Mouse (Mus musculus) hindbrain, embryonic 11.5 days (tissue): ENCODE measurements at regions not wholly inside any gene's neighbourhood (a gene's known extent, or its start where the extent isn't known, plus 50 kb on each side); places are given as distances from the start of the nearest gene placed in this dataset.
"Not testable (repeated sequence)": the region's sequence is repeated elsewhere in the genome, so short reads cannot be mapped to it uniquely, and the experiment has no call there.

Source experiments
- ATAC-seq: fragments of 200-750 bp; cut with Nextera tagmentation; 2 replicates; pipeline ENCODE4 v1.8.0; 2017; ENCODE audit warnings: mild to moderate bottlenecking, moderate TSS enrichment, moderate library complexity; ENCODE audit not compliant: low FRiP score
- DNase-seq: peaks from one replicate; pipeline ENCODE4 v3.0.0-alpha.2; 2015; ENCODE audit warnings: low spot score
- H3K27ac ChIP-seq: fragments of 300-500 bp; sonication (generic); 2 replicates; pipeline ENCODE4 v1.5.1; 2014; ENCODE audit warnings: mild to moderate bottlenecking, low read depth, low read length
- H3K27me3 ChIP-seq: fragments of 300-500 bp; sonication (generic); 2 replicates; pipeline ENCODE4 v1.6.1; 2014; ENCODE audit warnings: mild to moderate bottlenecking, low read length, moderate library complexity, mixed read lengths; ENCODE audit not compliant: control insufficient read depth, insufficient read depth
- H3K36me3 ChIP-seq: fragments of 300-500 bp; sonication (generic); 2 replicates; pipeline ENCODE4 v1.6.1; 2014; ENCODE audit warnings: mild to moderate bottlenecking, low read length, moderate library complexity, mixed read lengths; ENCODE audit not compliant: control insufficient read depth, insufficient read depth
- H3K4me1 ChIP-seq: fragments of 300-500 bp; sonication (generic); replicated peaks from 2 replicates; pipeline ENCODE4 v1.6.1; 2014; ENCODE audit warnings: low read length, mixed read lengths; ENCODE audit not compliant: control insufficient read depth, insufficient read depth
- H3K4me2 ChIP-seq: fragments of 300-500 bp; sonication (generic); replicated peaks from 2 replicates; pipeline ENCODE4 v1.6.1; 2014; ENCODE audit warnings: mild to moderate bottlenecking, low read depth, low read length
- H3K4me3 ChIP-seq: fragments of 300-500 bp; sonication (generic); 2 replicates; pipeline ENCODE4 v1.5.1; 2014; ENCODE audit warnings: low read depth, low read length
- H3K9ac ChIP-seq: fragments of 300-500 bp; sonication (generic); 2 replicates; pipeline ENCODE4 v1.6.1; 2014; ENCODE audit warnings: low read depth, low read length
- H3K9me3 ChIP-seq: fragments of 300-500 bp; sonication (generic); 2 replicates; pipeline ENCODE4 v1.6.1; 2016; ENCODE audit warnings: low read length; ENCODE audit not compliant: control insufficient read depth
- WGBS: fragments of 180-500 bp; shearing (Covaris S2); extraction: QIAGEN DNeasy Blood & Tissue Kit; methylation state at CpG from one replicate; pipeline ENCODE4 v1.1.7; 2014; 5-methylcytosine and 5-hydroxymethylcytosine counted together

DNA sequence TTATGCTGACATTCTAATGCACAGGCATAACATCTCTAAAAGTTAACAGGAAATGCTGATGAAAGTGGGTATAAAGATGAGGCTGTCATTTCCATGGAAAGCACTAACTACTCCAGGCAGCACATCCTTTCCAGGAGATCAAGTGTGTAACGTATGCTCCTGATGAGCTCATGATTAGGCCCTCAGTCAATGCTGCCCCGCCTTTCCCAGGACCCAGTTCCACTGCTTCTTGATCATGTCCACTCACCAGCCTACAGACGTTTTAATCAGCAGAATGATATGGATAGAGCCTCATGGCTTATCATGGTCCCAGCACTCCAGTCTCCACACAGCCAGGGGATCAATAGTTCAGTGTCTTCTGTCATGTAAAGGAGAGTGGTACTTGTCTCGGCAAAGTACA is 71.7 kb upstream of the Tcerg1l start:
- H3K4me3 ChIP-seq = no peak overlapping the region
- WGBS = 89% methylated on average over 4 of the region's 4 CpGs
- no peaks in the 10 kb centered on the region for H3K36me3 ChIP-seq
- no peak overlapping the region for H3K4me2 ChIP-seq
- H3K27ac ChIP-seq = no peak overlapping the region
- ATAC-seq (no peak), DNase-seq (no peak)
- no peak overlapping the region for H3K9ac ChIP-seq
- no peaks in the 10 kb centered on the region for H3K27me3 ChIP-seq
- no peaks in the 10 kb centered on the region for H3K9me3 ChIP-seq
- H3K4me1 ChIP-seq = no peaks in the 10 kb centered on the region

GRCm38 (mm10) chr7:138468436-138468835 is 70.9 kb upstream of the Tcerg1l start:
- H3K4me2 ChIP-seq = no peak overlapping the region
- DNase-seq (no peak), ATAC-seq (no peak)
- H3K36me3 ChIP-seq = no peaks in the 10 kb centered on the region
- WGBS = 88% methylated on average over 2 of the region's 2 CpGs
- no peak overlapping the region for H3K27ac ChIP-seq
- no peak overlapping the region for H3K9ac ChIP-seq
- no peaks in the 10 kb centered on the region for H3K9me3 ChIP-seq
- H3K27me3 ChIP-seq = no peaks in the 10 kb centered on the region
- H3K4me3 ChIP-seq = no peak overlapping the region
- no peaks in the 10 kb centered on the region for H3K4me1 ChIP-seq

- Histone ChIP-seq H3K9me3 (no peaks in the 10 kb centered on the region), H3K4me1 (no peaks in the 10 kb centered on the region), H3K27me3 (no peaks in the 10 kb centered on the region), H3K4me2 (no peak overlapping the region), H3K9ac (no peak overlapping the region), H3K4me3 (no peak overlapping the region), H3K36me3 (no peaks in the 10 kb centered on the region), H3K27ac (no peak overlapping the region)
- no peak for ATAC-seq
- no peak for DNase-seq
- 70% methylated on average over 2 of the region's 2 CpGs for WGBS
These were observed 70.5 kb upstream of the Tcerg1l start for GRCm38 (mm10) chr7:138467981-138468380.

DNA sequence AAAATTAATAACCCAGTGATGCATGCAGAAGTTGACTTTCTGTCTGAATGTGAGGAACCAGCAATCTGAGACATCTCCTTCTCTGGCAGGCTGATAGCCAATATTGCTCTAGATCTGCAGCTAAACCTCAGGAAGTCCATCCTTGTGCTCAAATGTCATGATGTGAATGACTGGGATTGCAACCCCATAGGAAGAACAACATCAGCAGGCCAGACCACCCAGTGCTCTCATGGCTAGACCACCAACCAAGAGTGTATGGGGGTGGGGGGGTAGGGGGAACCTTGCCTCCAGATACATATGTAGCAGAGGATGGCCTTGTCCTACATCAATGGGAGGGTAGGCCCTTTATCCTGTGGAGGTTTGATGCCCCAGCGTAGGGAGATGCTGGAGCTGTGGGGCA is 69.9 kb upstream of the Tcerg1l start:
- DNase-seq (no peak), ATAC-seq (no peak)
- no peaks in the 10 kb centered on the region for H3K4me1 ChIP-seq
- WGBS = 78% methylated on average over 1 of the region's 1 CpGs
- no peaks in the 10 kb centered on the region for H3K36me3 ChIP-seq
- H3K4me3 ChIP-seq = no peak overlapping the region
- no peak overlapping the region for H3K9ac ChIP-seq
- H3K4me2 ChIP-seq = no peak overlapping the region
- H3K27me3 ChIP-seq = no peaks in the 10 kb centered on the region
- H3K9me3 ChIP-seq = no peaks in the 10 kb centered on the region
- no peak overlapping the region for H3K27ac ChIP-seq

- no peaks in the 10 kb centered on the region for H3K27me3 ChIP-seq
- H3K4me1 ChIP-seq = no peaks in the 10 kb centered on the region
- no peaks in the 10 kb centered on the region for H3K9me3 ChIP-seq
- no peak overlapping the region for H3K4me3 ChIP-seq
- ATAC-seq (no peak), DNase-seq (no peak)
- 49% methylated on average over 7 of the region's 7 CpGs for WGBS
- H3K9ac ChIP-seq = no peak overlapping the region
- no peaks in the 10 kb centered on the region for H3K36me3 ChIP-seq
- no peak overlapping the region for H3K27ac ChIP-seq
- H3K4me2 ChIP-seq = no peak overlapping the region
These were observed 60.4 kb upstream of the Tcerg1l start for GRCm38 (mm10) chr7:138457964-138458363.

DNA sequence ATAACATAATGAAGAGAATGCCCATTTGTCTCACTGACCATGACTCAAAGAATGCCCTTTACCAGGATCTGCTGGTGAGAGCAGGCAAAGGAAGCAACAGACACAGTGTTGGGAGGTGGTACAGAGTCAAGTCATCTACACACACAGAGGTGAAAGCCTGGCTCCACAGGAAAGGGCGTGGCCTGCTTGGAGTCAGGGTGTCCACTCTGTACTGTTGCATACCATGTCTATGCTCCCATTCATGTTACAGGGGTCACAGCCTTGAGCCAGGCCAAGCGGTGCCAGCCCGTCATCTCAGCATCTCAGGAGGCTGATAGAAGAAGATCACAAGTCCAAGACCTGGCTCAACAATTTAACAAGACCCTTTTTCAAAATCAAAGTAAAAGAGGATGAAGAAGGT is 57.8 kb upstream of the Tcerg1l start:
- no peak for DNase-seq

DNA sequence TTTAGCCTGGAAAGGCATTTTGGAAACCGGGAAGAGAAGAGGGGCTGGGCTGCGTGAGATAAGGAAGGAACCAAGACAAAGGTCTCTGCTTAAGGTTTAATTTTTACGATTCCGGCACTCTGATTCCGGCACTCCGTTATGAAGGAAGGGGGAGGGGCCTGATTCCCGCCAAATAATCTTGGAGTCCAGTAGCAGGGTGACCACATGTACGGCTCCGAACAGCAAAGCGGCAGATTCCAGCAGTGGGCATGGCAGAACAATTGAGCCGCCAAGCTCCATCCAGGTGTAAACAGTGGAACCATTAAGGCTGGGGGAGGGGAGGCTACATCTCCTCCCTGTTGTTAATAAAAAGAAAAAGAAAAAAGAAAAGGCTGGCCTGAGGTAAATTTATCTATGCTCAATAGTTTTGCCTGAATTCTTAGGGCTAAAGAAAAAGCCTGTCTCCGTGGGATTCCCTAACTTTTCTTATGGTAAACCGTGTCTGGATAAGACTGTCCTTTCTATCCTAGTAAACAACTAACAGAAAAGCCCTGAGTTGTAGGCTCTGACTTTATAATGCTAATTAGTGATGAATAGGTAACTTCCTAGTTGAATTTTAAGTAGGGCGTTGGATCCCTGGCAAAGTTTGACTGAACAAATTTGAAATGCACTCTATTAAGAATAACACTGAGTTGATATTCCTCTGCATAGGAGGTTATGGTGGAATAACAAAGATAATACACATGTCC is 57.1 kb upstream of the Tcerg1l start:
- 47% methylated on average over 14 of the region's 14 CpGs for WGBS
- not testable (repeated sequence) for DNase-seq, H3K9ac ChIP-seq, H3K27me3 ChIP-seq, H3K36me3 ChIP-seq, H3K4me3 ChIP-seq, ATAC-seq, H3K27ac ChIP-seq, H3K4me2 ChIP-seq, H3K4me1 ChIP-seq, H3K9me3 ChIP-seq

More for the DNA sequence above, 57.8 kb upstream of the Tcerg1l start:
- Histone ChIP-seq H3K4me2 (no peak overlapping the region), H3K9ac (no peak overlapping the region), H3K27ac (no peak overlapping the region), H3K9me3 (no peaks in the 10 kb centered on the region), H3K36me3 (no peaks in the 10 kb centered on the region), H3K4me3 (no peak overlapping the region), H3K4me1 (no peaks in the 10 kb centered on the region), H3K27me3 (no peaks in the 10 kb centered on the region)
- 80% methylated on average over 3 of the region's 3 CpGs for WGBS
- ATAC-seq = no peak

DNA sequence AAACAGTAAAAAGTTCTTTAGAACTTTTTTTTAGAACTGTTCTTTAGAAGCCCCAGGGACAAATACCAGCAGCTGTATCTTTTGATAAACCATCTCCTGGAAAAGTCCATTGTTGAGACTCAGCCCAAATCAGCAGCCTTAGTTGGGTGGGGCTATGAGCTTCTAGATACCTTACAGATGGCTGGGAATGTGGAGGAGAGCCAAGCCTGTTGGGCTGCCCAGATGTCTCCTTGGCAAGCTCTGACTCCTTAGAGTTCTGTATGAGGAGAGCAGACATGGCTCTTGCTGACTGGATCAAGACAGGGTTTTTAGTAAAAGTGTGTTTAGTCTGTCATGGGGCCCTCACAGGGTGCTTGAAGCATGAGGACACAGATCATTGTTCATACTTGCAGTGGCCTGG is 53.8 kb upstream of the Tcerg1l start:
- Histone ChIP-seq H3K4me3 (no peak overlapping the region), H3K27ac (no peak overlapping the region), H3K36me3 (no peaks in the 10 kb centered on the region), H3K4me2 (no peak overlapping the region), H3K9ac (no peak overlapping the region), H3K9me3 (no peaks in the 10 kb centered on the region), H3K27me3 (no peaks in the 10 kb centered on the region), H3K4me1 (no peaks in the 10 kb centered on the region)
- ATAC-seq (no peak), DNase-seq (no peak)

DNA sequence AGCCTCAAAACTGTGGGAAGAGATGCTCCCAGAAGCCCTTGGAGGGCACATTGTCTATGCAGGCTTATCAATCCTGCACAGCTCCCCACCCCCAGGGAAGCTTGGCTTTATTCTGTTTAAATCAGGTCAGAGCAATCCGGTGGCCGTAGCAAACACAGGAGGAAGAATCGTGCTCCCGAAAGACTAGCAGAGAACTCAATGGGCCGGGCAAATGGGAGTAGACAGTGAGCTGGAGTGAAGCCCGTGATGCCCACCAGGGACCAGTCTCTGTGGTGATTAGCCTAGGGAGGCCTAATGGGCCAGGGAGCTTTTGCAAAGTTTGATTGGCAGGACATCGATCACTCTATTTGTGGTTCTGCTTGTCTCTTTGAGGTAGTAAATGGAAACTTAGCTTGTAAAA is 51.0 kb upstream of the Tcerg1l start:
- H3K4me2 ChIP-seq = no peak overlapping the region
- H3K27me3 ChIP-seq = no peaks in the 10 kb centered on the region
- no peak overlapping the region for H3K27ac ChIP-seq
- no peaks in the 10 kb centered on the region for H3K9me3 ChIP-seq
- ATAC-seq (no peak), DNase-seq (no peak)
- H3K4me1 ChIP-seq = no peaks in the 10 kb centered on the region
- no peak overlapping the region for H3K9ac ChIP-seq
- no peaks in the 10 kb centered on the region for H3K36me3 ChIP-seq
- H3K4me3 ChIP-seq = no peak overlapping the region
- 86% methylated on average over 7 of the region's 7 CpGs for WGBS
